Mouse (Mus musculus) cerebellum, adult 11-12 months (tissue): ENCODE results near the gene Gtf2e1.

ENCODE experiments used
- DNase-seq: peaks from one replicate; pipeline ENCODE4 v3.0.0; 2022

Gtf2e1 gene

GRCm38 (mm10) chr16:37539611-37540580 lies at the start of gene Gtf2e1, which contains the start of gene Rabl3:
Gene Gtf2e1, minus strand, starts transcription at chr16:37539789.
Gene Rabl3, plus strand, starts transcription at chr16:37539885.
- peak; percentile 98 for DNase-seq

GRCm38 (mm10) chr16:37585129-37585563 lies 45.6 kb upstream of the Gtf2e1 start:
- no peak for DNase-seq

GRCm38 (mm10) chr16:37584218-37585035 lies 44.8 kb upstream of the Gtf2e1 start:
- peak; percentile 56 for DNase-seq

DNA sequence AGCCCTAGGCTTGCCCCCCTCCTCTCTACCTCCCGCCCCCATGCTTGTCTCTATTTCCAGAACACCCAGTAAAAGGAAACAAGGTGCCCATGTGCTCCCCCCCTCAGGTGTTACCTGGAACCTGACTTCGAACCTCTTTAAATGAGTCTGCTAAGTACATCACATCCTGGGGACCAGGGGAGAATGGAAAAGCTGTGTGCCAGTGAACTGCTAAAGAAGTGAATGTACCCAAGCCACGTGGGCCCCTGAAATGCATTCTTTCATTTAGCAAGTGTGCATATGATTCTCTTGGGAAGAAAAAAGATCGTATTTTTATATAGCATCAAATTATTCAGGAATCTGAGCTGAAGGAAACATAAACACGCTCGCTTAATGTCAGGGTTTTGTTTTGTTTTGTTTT lies 44.2 kb upstream of the Gtf2e1 start:
- DNase-seq = no peak

- no peak for DNase-seq
Observed at GRCm38 (mm10) chr16:37583306-37583705, 43.7 kb upstream of the Gtf2e1 start.

GRCm38 (mm10) chr16:37581901-37582300 lies 42.3 kb upstream of the Gtf2e1 start:
- DNase-seq = no peak

- no peak for DNase-seq
Observed at GRCm38 (mm10) chr16:37580651-37581050, 41.1 kb upstream of the Gtf2e1 start.

DNA sequence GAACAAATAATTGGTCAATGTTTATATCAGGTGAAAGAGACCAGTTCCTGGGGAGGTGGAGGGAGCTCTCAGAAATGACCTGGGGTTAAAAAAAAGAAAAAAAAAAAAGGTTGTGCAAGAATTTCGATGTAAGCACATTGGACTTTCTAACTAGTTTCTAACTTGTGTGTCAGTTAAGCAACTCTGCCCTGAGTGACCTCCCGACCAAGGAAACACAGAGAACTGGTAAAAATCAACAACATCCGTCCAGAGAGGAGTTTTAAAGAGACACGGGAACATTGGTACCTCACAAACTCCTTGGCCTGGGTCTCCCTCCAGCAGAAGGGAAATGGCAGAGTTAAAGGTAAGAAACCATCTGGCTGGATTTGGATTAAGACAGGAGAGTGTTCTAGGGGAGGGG lies 40.4 kb upstream of the Gtf2e1 start, which contains the start of gene Hgd:
Gene Hgd, plus strand, starts transcription at position 160 of the 400 bp plus-strand sequence.
- DNase-seq = no peak

GRCm38 (mm10) chr16:37579591-37579990 lies 40.0 kb upstream of the Gtf2e1 start:
- no peak for DNase-seq

GRCm38 (mm10) chr16:37575325-37575724 lies 35.7 kb upstream of the Gtf2e1 start:
- no peak for DNase-seq

DNA sequence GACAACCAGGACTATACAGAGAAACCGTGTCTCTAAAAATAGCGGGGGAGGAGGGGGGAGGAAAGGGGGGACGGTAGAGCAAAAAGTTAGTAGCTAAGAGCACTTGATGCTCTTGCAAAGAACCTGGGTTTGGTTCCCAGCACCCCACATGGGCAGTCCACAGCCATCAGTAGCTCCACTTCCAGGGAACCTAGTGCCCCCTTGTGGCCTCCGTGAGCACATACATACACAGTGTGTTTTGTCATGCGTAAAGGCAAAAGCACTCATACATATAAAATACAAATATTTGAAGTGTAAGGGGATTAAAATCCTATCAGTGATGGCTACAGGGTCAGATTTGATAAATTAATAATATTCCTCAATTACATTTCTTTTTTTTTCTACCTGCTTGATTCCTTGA lies 33.5 kb upstream of the Gtf2e1 start:
- DNase-seq = no peak

DNA sequence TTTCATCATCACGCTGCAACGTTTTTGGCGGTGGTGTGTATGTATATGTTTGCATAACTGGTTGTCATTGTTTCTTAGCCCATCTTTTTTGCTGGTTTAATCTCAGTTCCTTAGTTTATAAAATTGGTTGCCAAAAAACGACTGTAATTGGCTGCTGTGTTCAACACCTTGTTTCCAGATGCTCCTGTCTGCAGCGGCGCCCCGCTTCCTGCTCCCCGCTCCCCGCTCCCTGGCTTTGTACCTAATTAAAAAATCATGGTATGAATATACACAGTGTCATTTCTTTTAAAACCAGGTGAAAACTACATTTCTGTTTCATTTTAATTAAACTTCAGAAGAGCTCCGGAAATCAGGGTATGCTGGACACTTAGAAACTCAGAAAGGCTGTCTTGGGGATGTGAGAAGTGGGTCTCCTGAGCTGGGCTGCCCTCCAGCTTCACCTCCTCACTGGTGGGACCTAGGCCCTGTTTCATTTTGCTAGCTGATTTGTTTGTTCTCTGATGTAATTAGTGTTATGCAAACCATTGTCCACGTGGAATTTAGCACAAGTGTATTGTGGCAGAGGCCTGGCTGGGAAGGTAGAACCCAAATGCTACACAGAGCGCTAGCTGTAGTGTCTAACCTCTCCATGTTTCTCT lies 32.6 kb upstream of the Gtf2e1 start:
- no peak for DNase-seq

DNA sequence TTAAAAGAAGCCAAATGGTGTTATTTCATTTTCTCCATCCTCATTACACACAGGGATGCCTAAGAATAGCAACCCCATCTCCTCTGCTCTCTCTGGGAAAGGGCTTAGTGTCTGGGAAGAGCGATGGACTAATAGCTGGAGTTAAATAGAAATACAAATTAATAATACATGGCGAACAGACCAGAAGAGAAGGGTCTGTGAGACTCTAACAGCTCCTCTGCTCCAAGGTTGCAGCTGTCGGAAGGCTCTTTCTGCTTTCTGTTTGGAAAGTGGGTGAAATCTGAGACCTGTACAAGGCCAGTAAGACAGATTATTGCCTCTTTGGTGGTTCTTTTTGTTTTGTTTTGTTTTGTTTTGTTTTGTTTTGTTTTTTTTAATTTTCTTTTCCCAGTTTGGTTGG lies 32.0 kb upstream of the Gtf2e1 start:
- no peak for DNase-seq

GRCm38 (mm10) chr16:37567113-37568050 lies 27.8 kb upstream of the Gtf2e1 start:
- no peak for DNase-seq

DNA sequence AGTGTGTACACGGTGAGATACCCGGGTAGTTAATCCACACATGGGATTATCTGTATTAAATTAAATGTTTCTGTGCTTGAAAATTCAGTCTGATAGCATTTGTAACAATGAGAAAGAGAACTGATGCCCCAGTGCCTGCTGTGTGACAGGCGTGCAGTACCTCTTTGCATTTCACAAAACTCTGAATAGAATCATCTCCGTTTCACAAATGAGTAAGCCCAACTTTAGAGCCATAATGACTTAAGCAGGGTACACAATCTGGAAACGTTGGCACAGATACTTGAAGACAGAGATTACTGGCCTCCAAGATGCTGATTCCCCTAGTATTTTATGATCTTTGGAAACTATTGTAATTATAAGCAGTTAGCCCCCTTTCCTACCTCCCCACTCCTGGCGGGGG lies 26.5 kb upstream of the Gtf2e1 start:
- no peak for DNase-seq

DNA sequence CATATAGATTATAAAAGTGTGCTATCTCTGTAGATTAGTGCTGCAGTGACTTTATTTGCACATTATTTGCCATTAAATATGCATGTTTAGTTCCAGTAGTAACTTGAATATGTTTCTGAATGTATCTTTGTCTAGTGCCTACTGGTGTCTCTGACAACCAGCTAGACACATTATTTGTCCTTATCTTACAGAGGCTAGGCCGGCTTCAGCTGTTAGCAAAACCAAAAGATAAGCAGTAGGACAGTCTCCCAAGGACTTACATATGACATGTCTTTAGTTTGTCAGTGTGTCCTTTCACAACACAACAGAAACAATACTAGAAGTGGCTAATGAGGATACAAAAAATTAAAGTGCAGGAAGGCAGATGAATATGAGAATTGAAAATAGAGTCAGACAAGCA lies 25.5 kb upstream of the Gtf2e1 start:
- no peak for DNase-seq

GRCm38 (mm10) chr16:37562961-37563360 lies 23.4 kb upstream of the Gtf2e1 start:
- no peak for DNase-seq

DNA sequence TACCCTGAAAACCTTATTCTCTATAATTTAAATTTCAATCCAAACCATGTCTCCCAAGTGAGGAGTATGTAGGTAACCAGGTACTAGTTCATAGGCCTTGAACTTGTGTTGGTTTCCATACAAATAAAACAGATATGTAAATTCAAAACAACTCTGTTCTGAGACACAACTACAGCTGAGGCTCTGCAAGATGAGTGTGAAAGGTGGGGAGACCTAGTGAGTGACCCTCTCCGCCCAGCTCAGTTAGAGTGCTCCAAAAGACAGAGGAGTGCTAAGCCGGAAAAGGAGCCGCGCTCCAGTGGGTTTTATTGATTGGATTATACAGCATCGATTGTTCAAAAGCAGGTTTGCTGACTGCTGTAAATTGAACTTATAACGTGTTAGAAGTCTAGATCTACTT lies 22.8 kb upstream of the Gtf2e1 start:
- DNase-seq = no peak

DNA sequence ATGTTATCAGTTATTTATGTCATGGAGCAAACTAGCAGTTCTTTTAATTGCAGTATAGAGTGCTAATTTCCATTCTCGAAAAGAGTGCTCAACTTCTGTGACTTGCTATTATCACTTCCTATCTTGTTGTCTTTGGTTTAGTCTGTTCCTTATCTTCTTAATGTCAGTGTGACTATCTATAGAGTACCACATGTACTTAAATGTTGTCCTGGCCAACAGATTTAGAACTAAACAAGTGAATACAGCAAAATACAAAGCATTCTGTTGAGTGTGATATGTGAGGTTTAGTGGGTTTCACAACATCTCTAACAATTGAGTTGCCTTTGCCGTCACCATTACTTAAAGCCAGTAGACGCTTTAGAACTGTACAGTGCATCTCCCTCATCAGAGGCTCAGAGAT lies 13.2 kb upstream of the Gtf2e1 start:
- DNase-seq = no peak

GRCm38 (mm10) chr16:37550981-37551380 lies 11.4 kb upstream of the Gtf2e1 start:
- DNase-seq = no peak

DNA sequence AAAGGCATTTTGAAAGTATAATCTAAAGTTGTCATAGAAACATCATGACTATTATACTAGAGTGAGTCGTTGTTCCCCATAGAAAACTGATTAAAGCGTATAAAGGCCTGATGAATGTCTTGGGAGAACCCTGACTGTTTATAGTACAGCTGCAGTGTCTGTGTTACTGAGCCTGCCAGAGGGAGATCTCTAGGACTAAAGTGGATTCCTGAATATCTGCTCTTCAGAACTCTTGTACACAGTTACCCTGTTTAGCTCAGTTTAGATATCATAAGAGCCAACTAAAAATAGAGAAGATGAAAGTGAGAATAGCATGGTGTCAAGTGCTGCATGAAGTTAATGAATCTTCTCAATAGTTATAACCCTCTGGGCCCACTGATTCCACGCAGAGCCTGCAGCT lies 10.7 kb upstream of the Gtf2e1 start:
- no peak for DNase-seq

GRCm38 (mm10) chr16:37546312-37546711 lies 6.7 kb upstream of the Gtf2e1 start:
- DNase-seq = no peak
